Mouse (Mus musculus): ENCODE measurements around the gene Tenm4. TPM values are rescaled to one million over a fixed set of nuclear protein-coding genes. Genes with fewer than 3 reads are reported as not detected.

Gene Tenm4
- total RNA-seq, 2 experiments from 2014 or later: 16.0 to 23.0 TPM

DNA sequence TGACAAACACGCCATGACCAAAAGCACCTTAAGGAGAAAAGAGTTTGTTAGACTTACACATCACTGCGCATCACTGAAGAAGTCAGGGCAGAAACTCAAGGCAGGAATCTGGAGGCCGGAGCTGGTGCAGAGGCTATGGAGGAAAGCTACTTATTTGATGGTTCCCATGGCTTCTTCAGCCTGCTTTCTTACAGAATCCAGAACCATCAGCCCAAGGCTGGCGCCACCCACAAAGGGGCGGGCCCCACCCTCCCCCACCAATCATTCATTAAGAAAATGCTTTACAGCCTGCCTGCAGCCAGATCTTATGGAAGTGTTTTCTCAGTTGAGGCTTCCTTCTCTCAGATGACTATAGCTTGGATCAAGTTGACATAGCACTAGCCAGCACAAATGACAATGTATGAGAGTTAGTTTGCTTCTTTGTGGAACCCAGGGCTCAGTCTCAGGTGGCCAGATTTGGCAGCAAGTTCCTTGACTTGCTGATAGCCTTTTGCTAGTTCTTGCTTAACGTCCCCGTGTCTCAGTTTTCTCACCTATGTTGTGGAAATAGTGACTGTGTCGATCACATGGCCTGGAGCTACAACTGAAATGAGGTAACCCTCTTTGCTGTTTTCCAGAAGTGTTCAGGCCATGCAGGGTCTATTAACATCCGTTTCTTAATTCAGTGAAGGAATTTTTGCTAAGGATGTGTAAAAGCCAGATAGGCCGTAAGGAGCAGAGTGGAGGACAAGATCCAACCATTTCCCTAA, 32.9 kb downstream of the Tenm4 start:
- DNase-seq (ENCODE audit: low spot score in 2 of 2): no peak

DNA sequence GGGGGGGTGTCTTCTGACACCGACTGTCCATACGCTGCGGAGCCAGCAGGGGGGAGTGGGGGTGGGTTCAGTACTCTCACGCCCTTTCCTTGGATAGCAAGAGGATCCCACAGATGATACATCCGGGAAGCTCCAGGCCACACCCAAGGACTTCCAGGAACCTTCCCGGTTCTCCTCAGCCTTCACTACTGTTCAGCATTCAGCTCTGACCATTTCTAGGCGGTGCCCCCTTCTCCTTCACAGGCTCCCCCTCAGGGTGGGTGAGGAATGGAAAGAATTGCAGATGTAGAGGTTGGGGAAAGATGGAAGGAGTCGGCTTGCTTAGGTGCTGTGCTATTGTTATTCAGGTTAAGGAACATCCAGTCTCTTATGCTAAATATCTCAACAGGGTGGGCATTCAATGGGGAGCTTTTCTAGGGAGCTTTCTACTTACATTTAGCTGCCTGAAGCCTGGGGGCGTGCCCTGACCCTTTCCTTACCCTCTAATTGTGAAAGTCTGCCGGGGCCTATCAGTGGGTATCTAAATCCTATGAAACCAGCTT, 33.8 kb downstream of the Tenm4 start:
- no peak for DNase-seq (ENCODE audit: low spot score in 2 of 2)

DNA sequence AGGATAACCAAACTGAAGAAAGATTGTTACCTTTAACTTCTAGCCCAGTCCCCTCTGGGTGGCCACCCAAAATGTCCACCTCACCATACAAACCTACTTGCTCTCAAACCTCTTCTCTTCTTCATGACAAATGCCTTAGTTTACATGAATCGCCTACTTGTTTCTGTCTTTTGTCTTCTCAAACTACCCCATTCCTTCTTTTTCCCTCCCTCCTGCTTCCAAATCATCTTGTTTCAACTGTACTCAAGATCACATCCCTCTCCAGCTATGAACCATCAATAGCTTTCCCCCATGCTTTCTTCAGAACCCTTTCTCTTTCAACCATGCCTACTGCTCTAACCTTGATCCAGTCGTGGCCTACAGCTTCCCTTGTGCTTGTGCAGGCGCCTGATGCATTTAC, 36.0 kb downstream of the Tenm4 start:
- no peak for DNase-seq (ENCODE audit: low spot score in 2 of 2)

- DNase-seq (ENCODE audit: low spot score in 2 of 2): peak in 1 of 2 experiments; percentile 33
These were observed 38.9 kb downstream of the Tenm4 start for GRCm38 (mm10) chr7:96209783-96210524.

DNA sequence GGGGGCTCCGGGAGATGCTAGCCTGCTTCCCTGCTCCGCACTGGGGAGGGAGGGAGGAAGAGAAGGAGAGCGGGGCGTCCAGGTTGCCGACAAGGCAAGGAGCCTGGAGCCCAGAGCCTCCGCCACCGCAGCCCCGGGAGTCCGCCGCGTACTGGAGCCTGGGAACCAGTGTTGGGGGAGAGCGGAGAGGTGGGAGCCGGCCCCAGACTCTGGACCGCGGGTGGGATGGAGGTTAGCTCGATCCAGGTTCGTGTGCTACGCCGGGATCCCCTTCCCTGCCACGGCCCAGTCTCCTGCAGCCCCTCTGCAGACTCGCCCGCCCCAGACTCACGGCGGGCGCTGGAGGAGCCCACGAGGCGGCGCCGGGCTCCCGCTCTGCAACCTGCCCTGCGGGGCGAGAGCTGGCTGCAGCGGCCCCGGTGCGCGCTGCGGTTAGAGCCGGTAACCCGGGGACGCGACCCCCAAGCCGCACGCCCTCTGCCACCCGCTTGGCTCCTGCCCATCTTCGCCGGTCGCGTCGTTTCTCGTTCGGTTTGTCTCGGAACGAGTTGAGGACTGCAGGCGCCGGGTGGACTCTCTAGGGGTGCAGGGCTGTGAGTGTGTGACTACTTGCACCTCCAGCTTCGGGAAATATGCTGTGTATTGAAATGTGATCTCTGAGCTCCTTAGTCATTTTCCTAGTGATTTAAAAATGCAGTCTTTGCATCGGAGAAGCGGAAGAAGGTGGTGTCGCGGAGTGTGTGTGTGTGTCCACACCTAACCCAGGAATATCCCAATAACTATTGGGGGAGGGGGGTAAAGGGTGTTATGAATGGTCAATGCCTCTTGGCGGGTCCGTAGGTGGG, 39.7 kb downstream of the Tenm4 start:
- peak; percentile 30 to 47 for DNase-seq (ENCODE audit: low spot score in 2 of 2)

- no peak for DNase-seq (ENCODE audit: low spot score in 2 of 2)
These were observed 40.6 kb downstream of the Tenm4 start for GRCm38 (mm10) chr7:96211618-96212021.

DNA sequence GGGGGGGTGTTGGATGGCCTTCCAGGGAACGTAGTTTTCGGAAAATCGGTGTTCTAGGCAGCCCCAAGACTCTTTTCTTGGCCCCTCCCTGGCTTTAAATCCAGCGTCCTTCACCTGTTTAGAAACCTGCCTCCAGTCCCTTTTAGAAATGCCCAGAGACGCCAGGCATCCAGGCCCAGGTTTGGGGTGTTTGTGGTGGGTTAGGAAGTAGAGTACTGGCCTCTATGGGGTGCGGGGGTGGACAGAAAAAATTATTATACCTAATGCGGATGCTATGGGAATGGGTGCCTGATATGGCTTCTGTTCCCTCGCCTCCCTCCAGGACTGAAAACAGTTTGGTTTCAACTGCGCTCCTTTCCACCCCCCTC, 41.2 kb downstream of the Tenm4 start:
- no peak for DNase-seq (ENCODE audit: low spot score in 2 of 2)

GRCm38 (mm10) chr7:96212592-96213541, 41.8 kb downstream of the Tenm4 start:
- peak; percentile 34 to 49 for DNase-seq (ENCODE audit: low spot score in 2 of 2)

- no peak for DNase-seq (ENCODE audit: low spot score in 2 of 2)
These were observed 42.7 kb downstream of the Tenm4 start for GRCm38 (mm10) chr7:96213741-96214140.

DNA sequence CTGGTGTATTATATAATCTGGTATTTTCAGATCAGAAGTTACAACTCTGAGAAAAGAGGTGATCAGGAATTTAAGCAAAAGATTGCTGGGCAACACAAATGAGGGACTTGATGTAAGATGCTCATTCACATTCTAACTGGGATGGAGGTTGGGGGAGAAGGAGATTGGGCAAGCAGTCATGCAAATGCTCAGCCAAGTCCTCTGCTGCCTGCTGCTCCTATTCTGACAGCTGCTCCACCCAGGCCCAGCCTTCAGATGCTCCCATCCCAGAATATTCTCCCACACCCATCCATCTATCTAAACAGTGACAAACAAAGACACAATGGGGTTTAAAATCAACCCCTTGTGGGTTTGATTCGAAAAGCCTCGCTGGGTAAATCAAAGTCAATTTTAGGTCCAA, 43.8 kb downstream of the Tenm4 start:
- no peak for DNase-seq (ENCODE audit: low spot score in 2 of 2)

- DNase-seq (ENCODE audit: low spot score in 2 of 2): no peak
These were observed 45.0 kb downstream of the Tenm4 start for GRCm38 (mm10) chr7:96215894-96216509.

DNA sequence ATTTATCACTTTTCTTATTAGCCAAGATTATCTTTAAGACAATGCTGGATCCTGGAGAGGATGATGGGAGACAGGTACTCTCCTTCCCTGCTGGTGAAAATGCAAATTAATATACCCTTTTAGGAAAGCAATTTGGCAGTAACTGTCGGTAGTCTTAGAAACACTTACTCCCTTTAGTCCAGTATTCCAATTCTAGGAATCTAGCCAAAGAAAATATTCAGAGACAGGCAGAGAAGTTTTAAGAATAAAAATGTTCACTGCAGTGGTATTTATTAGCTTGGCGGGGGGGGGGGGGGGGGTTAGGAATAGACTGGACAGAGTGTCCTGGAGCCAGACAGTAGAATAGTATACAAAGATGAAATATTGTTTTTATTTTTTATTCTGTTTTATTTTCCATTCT, 48.3 kb downstream of the Tenm4 start:
- DNase-seq (ENCODE audit: low spot score in 2 of 2): no peak

GRCm38 (mm10) chr7:96220647-96221046, 49.6 kb downstream of the Tenm4 start:
- DNase-seq (ENCODE audit: low spot score in 2 of 2): no peak

DNA sequence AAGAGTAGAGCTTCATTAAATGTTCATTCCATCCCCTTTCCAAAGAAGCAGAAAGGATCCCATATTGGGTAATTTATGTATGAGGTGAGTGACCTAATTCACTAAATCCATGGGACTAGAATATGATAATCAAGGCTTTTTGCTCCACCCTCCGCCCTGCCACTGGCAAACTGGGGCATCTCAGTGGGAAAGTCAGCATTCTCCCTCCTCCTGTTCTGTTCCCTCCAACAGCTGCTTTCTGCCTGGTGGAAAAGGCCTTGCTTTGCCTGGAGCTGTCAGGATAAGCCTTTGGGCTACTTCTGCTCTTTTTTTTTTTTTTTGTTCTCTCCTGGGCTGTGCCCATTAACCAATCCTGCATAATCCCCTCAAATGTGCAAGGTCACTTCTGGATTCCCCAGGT, 51.5 kb downstream of the Tenm4 start:
- no peak for DNase-seq (ENCODE audit: low spot score in 2 of 2)

- DNase-seq (ENCODE audit: low spot score in 2 of 2): no peak
These were observed 57.7 kb downstream of the Tenm4 start for GRCm38 (mm10) chr7:96228562-96229268.

DNA sequence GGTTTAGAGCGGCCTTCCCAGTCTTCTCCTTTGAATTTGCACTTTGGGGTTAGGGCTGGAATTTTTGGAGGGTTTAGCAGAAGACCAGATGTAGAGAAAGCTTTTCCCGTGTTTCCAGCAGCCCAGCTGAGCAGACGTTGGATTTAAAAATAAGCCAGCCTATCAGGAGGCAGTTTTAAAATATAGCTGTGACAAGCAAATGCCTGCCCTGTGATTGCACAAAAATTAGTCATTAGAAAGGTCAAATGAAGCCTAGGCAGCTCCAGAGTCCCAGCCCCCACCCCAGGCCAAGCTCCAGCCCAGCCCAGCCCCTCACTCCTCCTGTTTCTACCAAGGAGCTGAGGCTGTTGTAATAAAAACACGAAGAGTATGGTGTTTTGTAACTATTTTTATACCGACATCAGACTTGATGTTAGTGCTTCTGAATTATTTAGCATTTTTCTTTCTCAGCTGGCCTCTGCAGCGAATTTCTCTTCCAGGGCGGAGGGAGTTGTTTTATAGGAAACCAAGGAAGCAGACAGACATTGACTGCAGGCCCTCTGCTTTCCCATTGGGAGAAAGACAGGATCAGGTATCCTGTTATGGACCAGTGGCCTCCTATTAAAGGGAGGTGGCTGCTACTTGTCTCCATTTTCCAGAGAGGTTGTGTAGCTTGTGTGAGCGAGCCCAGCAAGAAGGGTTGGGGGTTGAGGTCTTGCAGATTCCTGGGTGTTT, 59.1 kb downstream of the Tenm4 start:
- DNase-seq (ENCODE audit: low spot score in 2 of 2): no peak

GRCm38 (mm10) chr7:96230720-96231241, 59.7 kb downstream of the Tenm4 start:
- no peak for DNase-seq (ENCODE audit: low spot score in 2 of 2)

DNA sequence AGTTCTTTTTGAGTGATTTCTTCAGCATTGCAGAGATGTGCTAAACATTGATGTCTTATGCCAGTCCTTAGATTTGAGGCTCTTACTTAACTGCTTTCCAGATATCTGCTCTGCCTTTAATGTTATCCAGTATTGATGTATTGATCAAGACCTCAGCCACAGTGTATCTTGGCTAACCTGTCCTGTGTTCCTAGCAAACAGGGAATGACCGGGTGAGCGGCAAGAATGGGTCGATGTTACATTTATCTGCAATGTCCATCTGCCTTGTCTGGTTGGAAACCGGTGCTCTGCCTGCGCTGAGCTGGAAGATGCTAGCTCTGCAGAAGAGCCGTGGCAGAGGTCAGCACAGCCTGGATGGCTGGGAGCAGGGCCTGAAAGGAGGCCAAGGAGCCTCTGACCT, 64.8 kb downstream of the Tenm4 start:
- no peak for DNase-seq (ENCODE audit: low spot score in 2 of 2)

All from gastrocnemius, postnatal 4 days (tissue).